Mouse (Mus musculus): ENCODE data around the gene Zfp36l2. TPM values are rescaled to one million over a fixed set of nuclear protein-coding genes. Genes with fewer than 3 reads are reported as not detected.

Zfp36l2 gene
- total and polyA plus RNA-seq, 3 experiments = 8.9 to 24.2 (median 9.0) TPM

- no peak for TF ChIP-seq CHD2 (IDR thresholded peaks at IDR 0.05; ENCODE audit: low read length)
- no peak for TF ChIP-seq MYC (IDR thresholded peaks at IDR 0.05; ENCODE audit: low read depth, low read length)
- no peak overlapping the region for H3K27ac ChIP-seq (ENCODE audit: insufficient read depth, low read depth)
- no peaks in the 10 kb centered on the region for H3K9me3 ChIP-seq (replicated peaks; ENCODE audit: low read length)
- no peak overlapping the region for H3K9ac ChIP-seq (ENCODE audit: insufficient read depth, low read depth)
- no peaks in the 10 kb centered on the region for H3K27me3 ChIP-seq (replicated peaks)
- H3K79me2 ChIP-seq (replicated peaks; ENCODE audit: control insufficient read depth, extremely low read depth, insufficient read depth, poor library complexity, severe bottlenecking) = no peaks in the 10 kb centered on the region
- H3K4me3 ChIP-seq (replicated peaks in 1 of 3; ENCODE audit: low read depth in 2 of 3, low read length in 2 of 3, poor library complexity in 1 of 3) = no peak overlapping the region
- dilution Hi-C loops (cut with MboI; ENCODE audit: extremely low pct_ligation_motif_present, extremely low pct_unique_long_range_greater_than_20kb, low sequenced_read_pairs) (no loop called here), in situ Hi-C loops (cut with MboI; ENCODE audit: low pct_ligation_motif_present, low pct_unique_long_range_greater_than_20kb, low sequenced_read_pairs) (no loop called here)
- peaks cover 5 to 54% of the 10 kb centered on the region in 2 experiments for H3K4me1 ChIP-seq (ENCODE audit: control insufficient read depth in 1 of 2, insufficient read depth in 2 of 2)
- H3K4me2 ChIP-seq (ENCODE audit: insufficient read depth, low read depth, poor library complexity, severe bottlenecking) = no peak overlapping the region
- no peak for DNase-seq (ENCODE audit: extremely low read depth)
- peaks cover 55 to 87% of the 10 kb centered on the region in 2 experiments for H3K36me3 ChIP-seq (replicated peaks in 1 of 2; ENCODE audit: control insufficient read depth in 1 of 2, insufficient read depth in 1 of 2, low read length in 1 of 2)
Measured at GRCm38 (mm10) chr17:84228223-84228622, 40.5 kb upstream of the Zfp36l2 start.

GRCm38 (mm10) chr17:84226681-84227080 lies 38.9 kb upstream of the Zfp36l2 start:
- DNase-seq (ENCODE audit: extremely low read depth) = no peak
- dilution Hi-C loops (cut with MboI; ENCODE audit: extremely low pct_ligation_motif_present, extremely low pct_unique_long_range_greater_than_20kb, low sequenced_read_pairs) = no loop called here
- H3K79me2 ChIP-seq (replicated peaks; ENCODE audit: control insufficient read depth, extremely low read depth, insufficient read depth, poor library complexity, severe bottlenecking) = no peaks in the 10 kb centered on the region
- no peaks in the 10 kb centered on the region for H3K9me3 ChIP-seq (replicated peaks; ENCODE audit: low read length)
- no peak overlapping the region for H3K4me3 ChIP-seq (replicated peaks in 1 of 3; ENCODE audit: low read depth in 2 of 3, low read length in 2 of 3, poor library complexity in 1 of 3)
- no peak overlapping the region for H3K9ac ChIP-seq (ENCODE audit: insufficient read depth, low read depth)
- no peak overlapping the region for H3K4me2 ChIP-seq (ENCODE audit: insufficient read depth, low read depth, poor library complexity, severe bottlenecking)
- no peak overlapping the region for H3K27ac ChIP-seq (ENCODE audit: insufficient read depth, low read depth)
- in situ Hi-C loops (cut with MboI; ENCODE audit: low pct_ligation_motif_present, low pct_unique_long_range_greater_than_20kb, low sequenced_read_pairs) = no loop called here
- TF ChIP-seq USF2 (conservative IDR thresholded peaks at IDR 0.05; ENCODE audit: low read depth, low read length) (no peak), CTCF (conservative IDR thresholded peaks at IDR 0.05 in 1 of 2, IDR thresholded peaks at IDR 0.05 in 1 of 2; ENCODE audit: low read depth in 2 of 2, low read length in 2 of 2) (no peak), SMC3 (IDR thresholded peaks at IDR 0.05; ENCODE audit: low read depth, low read length) (no peak), MAX (IDR thresholded peaks at IDR 0.05; ENCODE audit: low read length) (no peak), MEF2A (IDR thresholded peaks at IDR 0.05; ENCODE audit: borderline replicate concordance, low read depth, low read length) (peak; percentile 51; the same call in 1 of the 2 replicates), EP300 (IDR thresholded peaks at IDR 0.05; ENCODE audit: low read length) (no peak), ZNF384 (IDR thresholded peaks at IDR 0.05; ENCODE audit: low read depth, low read length) (no peak), MAZ (IDR thresholded peaks at IDR 0.05; ENCODE audit: low read depth, low read length) (no peak), NRF1 (IDR thresholded peaks at IDR 0.05; ENCODE audit: low read depth, low read length) (no peak), ZKSCAN1 (IDR thresholded peaks at IDR 0.05; ENCODE audit: borderline replicate concordance, low read depth, low read length) (no peak), IRF4 (IDR thresholded peaks at IDR 0.05; ENCODE audit: low read depth, low read length) (0 out of 2 replicates have a peak, but pooled peaks have one; percentile 11), ZC3H11A (IDR thresholded peaks at IDR 0.05; ENCODE audit: low read depth, low read length) (no peak), MXI1 (IDR thresholded peaks at IDR 0.05; ENCODE audit: low read depth, low read length) (no peak), HCFC1 (IDR thresholded peaks at IDR 0.05; ENCODE audit: low read depth, low read length) (no peak)
- H3K4me1 ChIP-seq (ENCODE audit: control insufficient read depth in 1 of 2, insufficient read depth in 2 of 2) = peaks cover 2 to 41% of the 10 kb centered on the region in 2 experiments; a peak in 2 of 4 replicates
- H3K27me3 ChIP-seq (replicated peaks) = no peaks in the 10 kb centered on the region
- H3K36me3 ChIP-seq (replicated peaks in 1 of 2; ENCODE audit: control insufficient read depth in 1 of 2, insufficient read depth in 1 of 2, low read length in 1 of 2) = peaks cover 61 to 90% of the 10 kb centered on the region in 2 experiments
